Mouse (Mus musculus) embryonic facial prominence, embryonic 11.5 days (tissue): ENCODE measurements around the gene Hspa14. TPM values are rescaled to one million over a fixed set of nuclear protein-coding genes. Genes with fewer than 3 reads are reported as not detected.

ENCODE experiments used
- ATAC-seq: fragments of 200-750 bp; cut with Nextera tagmentation; replicated peaks from 2 replicates; pipeline ENCODE4 v1.8.0; 2017; ENCODE audit warnings: low read depth; ENCODE audit not compliant: insufficient number of reproducible peaks, low FRiP score, low TSS enrichment
- DNase-seq: peaks from one replicate; pipeline ENCODE4 v3.0.0-alpha.2; 2015; ENCODE audit warnings: low spot score
- H3K27ac ChIP-seq: fragments of 300-500 bp; sonication (generic); replicated peaks from 2 replicates; pipeline ENCODE4 v1.5.1; 2014; ENCODE audit warnings: mild to moderate bottlenecking, low read depth, low read length, control low read depth
- H3K27me3 ChIP-seq: fragments of 300-500 bp; sonication (generic); 2 replicates; pipeline ENCODE4 v1.6.1; 2014; ENCODE audit warnings: mild to moderate bottlenecking, low read length, moderate library complexity, mixed read lengths; ENCODE audit not compliant: control insufficient read depth, insufficient read depth
- H3K36me3 ChIP-seq: fragments of 300-500 bp; sonication (generic); replicated peaks from 2 replicates; pipeline ENCODE4 v1.6.1; 2014; ENCODE audit warnings: low read depth, mild to moderate bottlenecking, low read length, moderate library complexity, mixed read lengths; ENCODE audit not compliant: control insufficient read depth, insufficient read depth
- H3K4me1 ChIP-seq: fragments of 300-500 bp; sonication (generic); 2 replicates; pipeline ENCODE4 v1.6.1; 2014; ENCODE audit warnings: low read length, mixed read lengths; ENCODE audit not compliant: control insufficient read depth, insufficient read depth
- H3K4me2 ChIP-seq: fragments of 300-500 bp; sonication (generic); 2 replicates; pipeline ENCODE4 v1.6.1; 2014; ENCODE audit warnings: low read depth, mild to moderate bottlenecking, control low read depth, low read length, moderate library complexity
- H3K4me3 ChIP-seq: fragments of 300-500 bp; sonication (generic); 2 replicates; pipeline ENCODE4 v1.5.1; 2014; ENCODE audit warnings: low read depth, low read length, control low read depth
- H3K9ac ChIP-seq: fragments of 300-500 bp; sonication (generic); replicated peaks from 2 replicates; pipeline ENCODE4 v1.6.1; 2014; ENCODE audit warnings: mild to moderate bottlenecking, control low read depth, low read length
- H3K9me3 ChIP-seq: fragments of 300-500 bp; sonication (generic); replicated peaks from 2 replicates; pipeline ENCODE4 v1.6.1; 2016; ENCODE audit warnings: mild to moderate bottlenecking, low read length, inconsistent platforms, mixed read lengths; ENCODE audit not compliant: control insufficient read depth
- WGBS: fragments of 180-500 bp; shearing (Covaris S2); extraction: QIAGEN DNeasy Blood & Tissue Kit; methylation state at CpG from one replicate; pipeline ENCODE4 v1.1.7; 2014; 5-methylcytosine and 5-hydroxymethylcytosine counted together
- polyA plus RNA-seq: library from polyadenylated mRNA; unstranded; fragments of >200 nt; fragmentation: Nextera tagmentation; extraction: Ambion mirVana; gene quantifications from 2 replicates; pipeline ENCODE4 v1.2.1, GENCODE M21; 2014

Hspa14 gene
- 122 and 125 TPM in 2 replicates for polyA plus RNA-seq

DNA sequence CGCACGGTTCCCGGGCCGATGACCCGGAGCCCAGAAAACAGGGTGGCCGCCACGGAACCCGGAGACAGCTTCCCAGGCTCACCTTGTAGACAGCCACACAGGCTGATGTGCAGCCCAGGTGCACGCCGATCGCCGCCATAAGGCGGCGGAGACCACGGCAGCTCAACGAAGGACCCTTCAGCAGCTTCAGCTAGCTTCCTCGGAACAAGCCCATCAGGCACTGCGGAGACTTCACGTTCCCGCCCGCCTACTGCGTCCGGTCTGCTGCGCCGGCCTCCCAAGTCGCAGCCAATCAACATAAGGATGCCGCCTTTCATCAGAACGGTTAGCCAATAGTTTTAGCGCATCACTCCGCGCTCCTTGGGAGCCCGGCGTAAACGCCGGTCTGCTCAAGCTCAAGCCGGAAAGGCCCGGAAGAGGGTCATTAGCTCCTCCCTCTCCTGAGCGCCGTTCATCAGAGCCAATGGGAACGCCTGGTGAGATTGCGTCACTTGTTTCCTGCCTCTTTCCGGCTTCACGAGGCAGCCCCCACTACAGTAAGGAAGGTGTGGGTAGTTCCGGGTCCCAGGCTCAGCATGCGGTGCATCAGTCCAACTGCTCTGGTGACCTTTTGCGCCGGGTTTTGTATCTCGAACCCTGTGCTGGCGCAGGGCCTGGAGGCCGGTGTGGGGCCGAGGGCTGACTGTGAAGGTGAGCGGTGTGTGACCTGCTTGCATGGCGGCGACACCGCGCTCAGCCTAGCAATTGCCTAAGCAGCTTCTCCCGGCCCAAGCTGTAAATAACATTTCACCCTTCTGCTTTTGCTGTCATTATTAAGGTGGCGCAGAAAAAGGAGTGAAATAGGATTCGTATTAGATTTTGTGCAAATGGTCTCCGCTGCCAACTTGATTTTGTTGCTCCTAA is at the start of gene Hspa14, which contains the start of the genes Gm45902 and Cdnf:
TSS of gene Hspa14 (minus strand) at position 263 of the 903 bp plus-strand sequence.
TSS of gene Gm45902 (minus strand) at position 239 of the 903 bp plus-strand sequence.
TSS of gene Cdnf (plus strand) at position 479 of the 903 bp plus-strand sequence.
- no peaks in the 10 kb centered on the region for H3K4me1 ChIP-seq
- peak; percentile 99 for DNase-seq
- H3K36me3 ChIP-seq: peaks cover 3% of the 10 kb centered on the region
- no peak within 1 kb of the TSS; the same call in 1 of the 2 replicates for H3K27ac ChIP-seq
- H3K27me3 ChIP-seq: no peaks in the 10 kb centered on the region
- WGBS: under 1% methylated on average over 60 of the region's 60 CpGs
- H3K9ac ChIP-seq: peak within 1 kb of the TSS; percentile 73
- peak within 1 kb of the TSS; percentile 76 for H3K4me2 ChIP-seq
- H3K4me3 ChIP-seq: peak within 1 kb of the TSS; percentile 61
- peak; percentile 100 for ATAC-seq
- no peaks in the 10 kb centered on the region for H3K9me3 ChIP-seq

DNA sequence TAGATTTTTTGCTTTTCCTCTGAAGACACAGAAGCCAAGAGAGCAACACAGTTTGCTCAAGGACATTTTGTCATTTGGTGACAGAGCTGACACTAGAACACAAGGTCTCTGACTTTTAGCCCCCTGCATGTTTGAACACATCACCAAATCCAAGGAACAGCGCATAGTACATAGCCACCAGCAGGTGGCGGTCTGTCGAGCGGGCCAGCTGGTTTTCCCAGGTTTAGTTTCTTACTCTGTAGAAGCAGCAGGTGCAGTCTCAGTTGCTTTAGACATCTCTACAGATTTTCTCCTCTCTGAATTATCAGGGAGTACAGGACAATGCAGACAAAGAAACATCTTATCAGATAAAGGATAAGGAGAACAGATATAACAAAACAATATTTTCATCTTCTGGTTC is 34.0 kb upstream of the Hspa14 start:
- H3K27ac ChIP-seq: no peak overlapping the region
- ATAC-seq (no peak), DNase-seq (peak; percentile 75)
- no peaks in the 10 kb centered on the region for H3K27me3 ChIP-seq
- under 1% methylated on average over 4 of the region's 4 CpGs for WGBS
- no peak overlapping the region for H3K9ac ChIP-seq
- H3K36me3 ChIP-seq: no peaks in the 10 kb centered on the region
- no peaks in the 10 kb centered on the region for H3K4me1 ChIP-seq
- no peak overlapping the region for H3K4me2 ChIP-seq
- no peaks in the 10 kb centered on the region for H3K9me3 ChIP-seq
- no peak overlapping the region for H3K4me3 ChIP-seq

DNA sequence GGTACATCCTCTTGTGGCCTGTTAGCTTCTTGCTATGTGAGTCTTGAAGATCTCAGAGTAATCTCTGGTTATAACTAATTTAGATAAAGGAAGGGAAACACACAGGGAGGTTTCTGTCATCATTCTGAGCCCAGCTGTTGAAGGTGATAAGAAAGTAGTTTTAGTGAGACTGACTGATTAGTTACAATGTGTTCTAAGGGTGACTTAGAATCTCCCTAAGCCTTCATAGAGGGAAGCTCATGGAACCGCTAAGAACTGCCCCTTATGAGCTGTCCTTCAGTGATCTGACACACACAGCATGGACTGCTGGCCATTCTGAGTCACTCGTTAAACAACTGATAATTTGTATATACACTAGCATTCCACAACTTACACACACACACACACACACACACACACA is 33.4 kb upstream of the Hspa14 start:
- Histone ChIP-seq H3K27ac (no peak overlapping the region), H3K4me3 (no peak overlapping the region), H3K4me1 (no peaks in the 10 kb centered on the region), H3K4me2 (no peak overlapping the region), H3K27me3 (no peaks in the 10 kb centered on the region), H3K36me3 (no peaks in the 10 kb centered on the region), H3K9ac (no peak overlapping the region), H3K9me3 (no peaks in the 10 kb centered on the region)
- 70% methylated on average over 2 of the region's 2 CpGs for WGBS
- DNase-seq (no peak), ATAC-seq (no peak)

DNA sequence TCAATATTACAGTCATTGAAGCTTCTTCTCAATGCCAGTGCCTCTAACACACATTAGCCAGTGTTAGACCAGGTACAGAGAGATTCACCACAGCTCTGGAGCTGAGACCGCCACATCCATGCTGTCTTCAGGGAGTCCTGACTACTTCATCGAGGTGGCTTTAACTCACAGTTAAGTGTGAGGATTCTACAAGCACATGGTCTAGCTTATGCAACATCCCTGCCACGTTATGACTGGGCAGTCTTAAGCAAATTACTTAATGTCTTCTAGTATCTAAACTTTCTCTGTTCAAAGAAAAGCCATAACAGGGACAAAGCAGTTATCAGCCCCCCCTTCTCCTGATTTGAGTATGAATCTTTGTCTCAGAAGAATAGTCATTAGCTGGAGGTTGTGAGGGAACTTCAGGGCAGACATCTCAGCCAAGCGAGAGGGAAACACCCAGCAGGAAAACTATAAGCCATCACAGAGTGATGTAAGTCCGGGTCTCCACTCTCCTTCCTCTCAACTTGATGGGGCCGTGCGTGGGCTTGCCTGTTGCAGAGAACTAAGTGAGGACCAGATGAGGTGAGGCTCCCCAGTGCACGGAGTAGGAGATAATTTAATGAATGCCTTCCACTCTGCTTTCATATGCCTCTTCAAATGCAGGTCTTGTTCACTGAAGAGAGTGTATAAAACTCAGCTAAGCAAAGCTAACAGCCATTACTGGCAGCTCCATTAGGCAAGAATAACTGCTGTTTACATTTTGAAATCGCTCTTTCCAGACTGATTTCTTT is 28.9 kb upstream of the Hspa14 start:
- Histone ChIP-seq H3K36me3 (no peaks in the 10 kb centered on the region), H3K27ac (no peak overlapping the region), H3K4me3 (no peak overlapping the region), H3K27me3 (no peaks in the 10 kb centered on the region), H3K9me3 (no peaks in the 10 kb centered on the region), H3K9ac (no peak overlapping the region), H3K4me1 (no peaks in the 10 kb centered on the region), H3K4me2 (no peak overlapping the region)
- 74% methylated on average over 9 of the region's 9 CpGs for WGBS
- no peak for DNase-seq
- ATAC-seq: no peak

DNA sequence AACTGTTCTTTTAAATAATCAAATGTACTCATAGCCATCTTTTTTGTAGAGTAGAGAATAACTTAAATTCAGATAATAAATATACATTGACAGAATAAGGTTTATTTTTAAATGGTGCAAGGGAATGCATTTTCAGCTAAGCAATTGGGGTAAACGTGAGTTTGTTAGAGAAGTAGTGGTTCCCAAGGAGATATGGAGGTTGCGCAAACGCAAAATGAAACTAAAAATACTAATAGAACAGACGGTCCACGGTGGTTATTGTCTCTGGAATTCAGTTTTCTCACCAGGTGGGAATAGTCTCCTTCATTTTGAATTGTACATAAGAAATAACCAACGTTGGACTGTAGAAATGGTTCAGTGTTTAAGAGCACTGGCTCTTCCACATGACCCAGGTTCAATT is 13.7 kb upstream of the Hspa14 start:
- no peaks in the 10 kb centered on the region for H3K4me1 ChIP-seq
- no peak overlapping the region for H3K27ac ChIP-seq
- ATAC-seq (no peak), DNase-seq (no peak)
- no peak overlapping the region for H3K9ac ChIP-seq
- 81% methylated on average over 6 of the region's 6 CpGs for WGBS
- no peaks in the 10 kb centered on the region for H3K9me3 ChIP-seq
- no peaks in the 10 kb centered on the region for H3K27me3 ChIP-seq
- no peak overlapping the region for H3K4me3 ChIP-seq
- no peak overlapping the region for H3K4me2 ChIP-seq
- no peaks in the 10 kb centered on the region for H3K36me3 ChIP-seq

DNA sequence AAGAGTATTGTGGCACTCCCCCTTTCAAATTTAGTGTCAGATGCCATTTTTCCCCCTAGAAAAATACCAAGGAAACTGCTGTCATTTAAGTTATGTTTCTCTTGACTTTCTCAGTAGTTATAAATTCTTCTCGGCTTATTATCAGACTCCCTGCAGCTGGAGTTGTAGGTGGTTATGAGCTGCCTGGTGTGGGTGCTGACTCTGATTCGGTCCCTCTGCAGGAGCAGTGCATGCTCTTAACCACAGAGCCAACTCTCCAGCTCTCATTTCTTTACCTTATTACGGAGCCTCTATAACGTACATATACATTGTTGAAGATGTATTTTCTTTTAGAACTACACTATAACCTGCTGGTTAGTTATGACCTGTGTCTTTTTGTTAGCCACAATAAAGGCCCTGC is 9.9 kb upstream of the Hspa14 start:
- 80% methylated on average over 4 of the region's 4 CpGs for WGBS
- H3K9me3 ChIP-seq: no peaks in the 10 kb centered on the region

DNA sequence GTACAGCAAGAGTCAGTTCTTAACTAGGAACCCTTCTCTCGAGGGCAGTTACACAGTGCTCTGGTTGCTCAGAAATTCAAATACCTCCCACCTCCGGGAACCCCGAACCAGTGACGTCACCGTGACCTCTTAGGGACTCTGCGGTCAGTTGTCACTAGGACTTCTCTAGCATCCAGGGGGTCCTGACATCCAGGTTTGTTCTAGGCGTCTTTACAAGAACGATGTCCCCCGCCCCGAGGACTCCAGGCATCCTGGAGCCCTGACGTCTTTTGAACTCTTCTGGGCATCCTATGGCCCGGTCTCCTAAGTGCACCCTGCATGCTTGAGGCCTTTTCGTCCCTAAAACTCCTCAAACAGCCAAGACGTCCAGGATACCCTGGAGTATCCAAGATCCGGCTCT is 538 bp downstream of the Hspa14 start:
- 1% methylated on average over 15 of the region's 15 CpGs for WGBS
- Histone ChIP-seq H3K27ac (no peak overlapping the region; the same call in 1 of the 2 replicates), H3K4me3 (peak overlapping the region; percentile 61), H3K9ac (peak overlapping the region; percentile 73), H3K36me3 (peaks cover 3% of the 10 kb centered on the region), H3K27me3 (no peaks in the 10 kb centered on the region), H3K9me3 (no peaks in the 10 kb centered on the region), H3K4me1 (no peaks in the 10 kb centered on the region), H3K4me2 (peak overlapping the region; percentile 76)
- peak; percentile 68 for DNase-seq
- no peak; the same call in 1 of the 2 replicates for ATAC-seq

More for the DNA sequence above, 9.9 kb upstream of the Hspa14 start:
- H3K36me3 ChIP-seq: no peaks in the 10 kb centered on the region
- no peaks in the 10 kb centered on the region for H3K4me1 ChIP-seq
- ATAC-seq: no peak
- no peak overlapping the region for H3K4me2 ChIP-seq
- no peak overlapping the region for H3K27ac ChIP-seq
- no peak overlapping the region for H3K9ac ChIP-seq
- H3K4me3 ChIP-seq: no peak overlapping the region
- no peaks in the 10 kb centered on the region for H3K27me3 ChIP-seq
- DNase-seq: no peak
